Mouse (Mus musculus) lung, adult 2 months (tissue): ENCODE measurements around the gene Inpp5a.

Source experiments
- CTCF ChIP-seq: fragments of 200-500 bp; IDR thresholded peaks from 2 replicates; pipeline ENCODE4 v1.5.1; 2011; ENCODE audit warnings: mild to moderate bottlenecking, low read length, control low read depth; ENCODE audit not compliant: insufficient read depth
- POLR2A ChIP-seq: fragments of 200-500 bp; IDR thresholded peaks from 2 replicates; pipeline ENCODE4 v1.6.1; 2011; ENCODE audit warnings: low read depth, mild to moderate bottlenecking, control low read depth, low read length, borderline replicate concordance; ENCODE audit errors: extremely low read depth

DNA sequence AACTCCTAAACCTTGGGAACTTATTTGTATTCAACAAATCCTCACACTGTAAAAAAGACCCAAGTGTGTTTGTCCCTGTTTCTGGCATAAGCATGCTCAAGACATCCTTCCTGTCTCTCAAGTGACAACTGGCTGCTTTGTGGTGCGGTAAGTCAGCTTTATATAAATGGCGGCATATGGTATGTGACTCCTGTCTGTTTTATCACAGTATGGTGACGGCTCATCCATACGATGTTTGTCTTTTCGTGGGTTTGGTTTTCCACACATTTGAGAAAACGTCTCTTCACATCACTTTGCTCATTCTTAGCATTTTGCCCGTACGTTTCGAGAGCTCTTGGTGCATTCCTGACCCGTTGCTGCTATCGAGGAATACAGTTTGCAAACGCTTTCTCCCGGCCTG, 233.7 kb downstream of the Inpp5a start:
- no peak for TF ChIP-seq POLR2A
- TF ChIP-seq CTCF = no peak
